Mouse (Mus musculus) erythroid progenitor cell, adult 5-6 weeks (primary cell): Measurements from ENCODE around the gene Kctd20. TPM values are rescaled to one million over a fixed set of nuclear protein-coding genes. Genes with fewer than 3 reads are reported as not detected.
"Not testable (repeated sequence)": the region's sequence is repeated elsewhere in the genome, so short reads cannot be mapped to it uniquely, and the experiment has no call there.

Experiments used
- ATAC-seq: replicated peaks from 2 replicates; pipeline ENCODE4 v1.8.0; 2016; ENCODE audit warnings: moderate number of reproducible peaks, mild to moderate bottlenecking, moderate TSS enrichment, inconsistent platforms; ENCODE audit not compliant: poor library complexity, low FRiP score, severe bottlenecking
- total RNA-seq, 2 experiments: library from RNA; stranded (forward) in 1 of 2; stranded (reverse) in 1 of 2; fragments of 150-400 nt in 1 of 2; fragments of 186-747, 209-891 nt in 1 of 2; gene quantifications; 2 replicates each; pipeline versions ENCODE4 v1.2.3 to v1.2.4; 2015 to 2017; ENCODE audit warnings: low replicate concordance in 2 of 2

Gene Kctd20
- total RNA-seq, 2 experiments from 2014 or later: 88.4 to 128 TPM

GRCm38 (mm10) chr17:28970122-28970521, 18.4 kb downstream of the Kctd20 start:
- ATAC-seq: no peak

- no peak for ATAC-seq
Measured at GRCm38 (mm10) chr17:28979091-28979490, 27.3 kb downstream of the Kctd20 start.

- ATAC-seq: no peak
Measured at GRCm38 (mm10) chr17:28981081-28981480, 29.3 kb downstream of the Kctd20 start.

GRCm38 (mm10) chr17:28982591-28982990, 30.8 kb downstream of the Kctd20 start:
- ATAC-seq: no peak

GRCm38 (mm10) chr17:28984724-28985420, 33.1 kb downstream of the Kctd20 start:
- no peak for ATAC-seq

- ATAC-seq: peak; percentile 69; the same call in 1 of the 2 replicates
Measured at GRCm38 (mm10) chr17:28986833-28987232, 35.1 kb downstream of the Kctd20 start.

GRCm38 (mm10) chr17:28987713-28988112, 36.0 kb downstream of the Kctd20 start:
- peak; percentile 64 for ATAC-seq

- no peak for ATAC-seq
Measured at GRCm38 (mm10) chr17:28988291-28988690, 36.5 kb downstream of the Kctd20 start.

GRCm38 (mm10) chr17:28988996-28989395, 37.2 kb downstream of the Kctd20 start:
- no peak for ATAC-seq

- no peak for ATAC-seq
Measured at GRCm38 (mm10) chr17:28990060-28990459, 38.3 kb downstream of the Kctd20 start.

GRCm38 (mm10) chr17:28991286-28991685, 39.5 kb downstream of the Kctd20 start:
- ATAC-seq: no peak

GRCm38 (mm10) chr17:28992105-28992504, 40.4 kb downstream of the Kctd20 start:
- ATAC-seq: no peak

- ATAC-seq: not testable (repeated sequence)
Measured at GRCm38 (mm10) chr17:28993004-28993403, 41.3 kb downstream of the Kctd20 start.

- no peak for ATAC-seq
Measured at GRCm38 (mm10) chr17:28994615-28995014, 42.9 kb downstream of the Kctd20 start.

GRCm38 (mm10) chr17:29000465-29000864, 48.7 kb downstream of the Kctd20 start:
- no peak for ATAC-seq

- ATAC-seq: no peak
Measured at GRCm38 (mm10) chr17:29003740-29004139, 52.0 kb downstream of the Kctd20 start.

GRCm38 (mm10) chr17:29005002-29005401, 53.3 kb downstream of the Kctd20 start:
- no peak for ATAC-seq

- ATAC-seq: peak; percentile 68
Measured at GRCm38 (mm10) chr17:29006812-29007211, 55.1 kb downstream of the Kctd20 start.

- peak; percentile 53 for ATAC-seq
Measured at GRCm38 (mm10) chr17:29007243-29007640, 55.5 kb downstream of the Kctd20 start.

GRCm38 (mm10) chr17:29007641-29008325, 56.0 kb downstream of the Kctd20 start, which contains the start of gene Stk38:
TSS of gene Stk38 (minus strand) at chr17:29007995.
- peak; percentile 89 for ATAC-seq

- ATAC-seq: no peak
Measured at GRCm38 (mm10) chr17:29008326-29008650, 56.5 kb downstream of the Kctd20 start.
